Mouse (Mus musculus) T-helper 1 cell (primary cell): ENCODE measurements around the gene Cd209f.
"Not testable (repeated sequence)": the region's sequence is repeated elsewhere in the genome, so short reads cannot be mapped to it uniquely, and the experiment has no call there.

Experiments used
- in situ Hi-C: fragments of 300-600 bp; cut with MboI, MseI; formaldehyde crosslinking; loops from one replicate; pipeline ENCODE4 v1.15.1; 2025; ENCODE audit warnings: high pct_unique_total_duplicates

Cd209f gene

DNA sequence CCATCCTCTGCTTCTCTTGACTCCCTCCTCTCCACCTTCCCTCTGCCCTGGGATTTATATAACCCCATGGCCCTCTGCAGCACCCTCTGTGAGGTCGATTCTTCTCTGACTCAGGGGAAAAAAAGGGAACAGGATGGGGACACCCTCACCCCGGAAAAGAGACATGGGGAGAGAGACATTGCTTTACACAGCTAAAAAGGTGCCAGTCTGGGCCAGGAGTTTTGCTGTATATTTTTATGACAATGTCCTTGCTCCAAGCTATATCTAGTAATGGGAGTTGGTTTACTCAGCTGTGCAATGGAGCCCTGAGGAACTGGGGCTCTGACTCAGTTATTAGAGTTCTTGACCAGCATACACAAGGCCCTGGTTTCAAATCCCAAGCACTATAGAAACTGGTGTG, at the start of gene Cd209f:
TSS of gene Cd209f (minus strand) at position 101 of the 400 bp plus-strand sequence.
- in situ Hi-C loops = not testable (repeated sequence)

DNA sequence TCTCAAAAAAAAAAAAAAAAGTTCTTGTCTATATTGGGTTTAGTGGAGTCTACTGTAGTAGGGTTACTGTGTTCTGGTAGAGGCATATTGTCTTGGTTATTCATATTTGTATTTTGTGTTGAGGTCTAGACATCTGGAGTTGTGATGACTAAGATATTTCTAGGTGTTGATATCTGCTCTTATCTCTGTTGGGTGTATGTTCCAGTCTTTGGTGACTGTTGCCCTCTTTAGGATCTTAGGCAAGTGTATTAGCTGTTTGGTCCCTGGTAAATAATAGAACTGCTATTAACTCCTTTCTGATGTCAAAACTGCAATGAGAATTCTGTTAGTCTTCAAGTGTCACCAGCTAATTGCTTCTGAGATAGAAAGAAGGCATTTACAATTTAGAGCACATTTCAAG, 49.2 kb upstream of the Cd209f start:
- in situ Hi-C loops = no loop called here

DNA sequence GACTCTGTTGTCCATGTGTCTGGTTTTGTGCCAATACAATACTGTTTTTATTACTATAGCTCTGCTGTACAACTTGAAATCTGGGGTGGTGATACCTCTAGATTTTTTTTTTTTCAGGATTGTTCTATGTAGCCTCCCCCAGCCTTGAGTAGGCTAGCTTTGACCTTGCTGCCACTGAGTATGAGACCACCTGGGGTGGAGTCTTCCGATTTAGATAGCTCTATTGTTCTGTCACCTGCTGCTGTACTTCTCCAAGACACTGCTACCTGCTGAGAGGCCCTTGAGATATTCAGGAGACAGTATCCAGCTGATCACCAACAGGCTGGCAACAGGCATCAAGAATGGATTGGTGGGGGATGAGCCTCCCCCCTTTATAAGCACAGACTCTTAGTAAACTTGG, 41.6 kb upstream of the Cd209f start:
- in situ Hi-C loops = no loop called here

DNA sequence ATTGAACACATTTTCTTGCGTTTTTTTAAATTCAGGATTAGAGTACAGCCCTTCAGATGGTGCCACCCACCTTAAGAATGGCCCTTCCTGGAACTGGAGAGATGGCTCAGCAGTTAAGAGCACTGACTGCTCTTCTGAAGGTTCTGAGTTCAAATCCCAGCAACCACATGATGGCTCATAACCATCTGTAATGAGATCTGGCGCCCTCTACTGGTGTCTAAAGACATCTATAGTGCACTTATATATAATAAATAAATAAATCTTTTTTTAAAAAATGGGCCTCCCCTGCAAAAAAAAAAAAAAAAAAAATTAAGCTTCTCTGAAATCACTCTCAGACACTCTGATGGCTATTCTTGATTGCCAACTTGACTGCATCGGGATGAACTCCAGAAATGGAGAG, 36.1 kb upstream of the Cd209f start:
- in situ Hi-C loops = no loop called here

DNA sequence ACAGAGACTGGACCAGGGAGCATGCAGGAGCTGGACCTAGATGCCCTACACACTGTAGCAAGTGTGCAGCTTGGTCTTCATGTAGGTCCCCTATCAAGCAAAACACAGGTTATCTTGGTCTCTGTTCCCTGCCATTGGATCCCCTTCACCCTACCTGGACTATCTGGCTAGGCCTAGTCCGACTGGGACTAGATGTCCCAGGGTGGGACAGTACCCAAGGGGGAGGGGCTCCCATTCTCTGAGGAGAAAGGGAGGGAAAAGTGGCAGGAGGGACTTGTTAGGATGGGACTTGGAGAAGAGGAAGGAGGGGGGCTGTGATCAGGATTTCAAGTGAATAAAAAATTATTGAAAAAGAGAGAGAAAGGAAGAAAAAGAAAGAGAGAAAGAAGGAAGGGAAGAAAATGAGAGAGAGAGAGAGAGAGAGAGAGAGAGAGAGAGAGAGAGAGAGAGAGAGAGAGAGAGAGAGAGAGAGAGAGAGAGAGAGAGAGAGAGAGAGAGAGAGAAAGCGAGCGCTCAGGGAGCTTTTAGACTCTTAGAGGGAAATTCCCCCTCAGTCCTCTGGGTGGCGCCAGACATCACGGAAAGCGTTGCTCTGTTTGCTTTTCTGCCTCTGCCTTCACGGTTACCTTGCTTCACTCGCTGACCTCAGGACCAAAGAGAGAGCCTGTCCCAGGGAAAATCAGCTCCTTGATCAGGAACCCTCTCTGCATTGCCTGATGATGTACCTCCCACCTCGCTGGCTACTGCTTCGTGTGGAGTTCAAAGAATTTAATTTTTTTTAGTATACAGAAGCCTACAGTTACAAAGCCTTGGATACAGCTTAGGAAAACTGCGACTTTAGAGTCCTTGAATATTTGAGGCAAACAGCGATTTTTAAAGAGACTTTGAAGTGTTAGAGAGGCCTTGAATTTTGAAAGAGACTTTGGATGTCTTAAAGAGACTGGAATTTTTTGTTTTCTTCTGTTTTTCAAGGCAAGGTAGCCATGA, 34.3 kb upstream of the Cd209f start:
- in situ Hi-C loops = no loop called here

DNA sequence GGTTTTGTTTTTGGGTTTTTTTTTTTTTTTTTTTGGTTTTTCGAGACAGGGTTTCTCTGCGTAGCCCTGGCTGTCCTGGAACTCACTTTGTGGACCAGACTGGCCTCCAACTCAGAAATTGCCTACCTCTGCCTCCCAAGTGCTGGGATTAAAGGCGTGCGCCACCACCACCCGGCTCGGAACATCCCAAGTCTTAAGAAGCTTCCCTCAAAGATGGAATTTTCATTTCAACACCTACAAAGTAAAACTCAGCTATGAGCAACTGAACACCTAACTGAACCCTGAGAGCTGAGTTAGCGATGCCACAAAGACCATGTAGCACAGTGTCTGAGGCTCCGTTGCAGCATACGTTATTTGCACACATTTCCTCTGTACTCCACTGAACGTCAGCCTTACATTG, 28.2 kb upstream of the Cd209f start, which contains the start of gene Cd209g:
TSS of gene Cd209g (plus strand) at position 301 of the 400 bp plus-strand sequence.
- in situ Hi-C loops = no loop called here

DNA sequence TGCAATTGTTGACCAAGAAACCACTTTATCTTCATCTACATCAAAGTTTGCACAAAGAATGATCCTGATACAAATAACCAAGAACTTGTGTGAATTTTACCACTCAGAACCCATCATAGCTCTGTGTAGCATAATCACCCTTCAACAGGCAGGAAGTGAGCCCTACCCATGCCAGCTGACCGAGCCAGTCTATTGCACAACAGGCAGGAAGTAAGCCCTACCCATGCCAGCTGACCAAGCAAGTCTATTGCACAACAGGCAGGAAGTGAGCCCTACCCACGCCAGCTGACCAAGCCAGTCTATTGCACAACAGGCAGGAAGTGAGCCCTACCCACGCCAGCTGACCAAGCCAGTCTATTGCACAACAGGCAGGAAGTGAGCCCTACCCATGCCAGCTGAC, 17.1 kb downstream of the Cd209f start:
- in situ Hi-C loops = not testable (repeated sequence)

DNA sequence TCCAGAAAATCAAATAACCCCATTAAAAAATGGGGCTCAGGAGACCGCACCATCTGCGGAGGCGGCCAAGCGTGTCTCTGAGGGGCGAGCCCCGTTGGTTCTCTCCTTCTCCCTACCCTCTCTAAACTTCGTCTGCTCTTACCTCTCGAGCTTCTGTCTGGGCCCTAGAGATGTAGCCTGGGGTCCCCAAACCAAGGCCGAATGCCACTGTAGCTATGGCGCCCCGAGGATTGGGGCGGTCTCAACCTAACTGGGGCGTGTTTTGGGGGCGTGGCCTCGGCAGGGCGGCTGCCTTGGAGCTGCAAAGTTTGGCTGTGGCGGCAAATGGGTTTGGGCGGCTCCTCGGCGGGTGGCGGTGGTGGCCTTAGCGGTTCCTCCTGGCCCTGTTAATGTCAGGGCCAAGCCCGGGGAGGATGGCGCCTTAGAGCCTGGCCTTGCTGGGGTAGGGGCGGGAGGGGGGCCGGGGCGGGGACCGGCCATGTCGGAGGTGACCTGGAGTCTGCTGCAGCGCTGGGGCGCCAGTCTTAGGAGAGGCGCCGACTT, 18.4 kb downstream of the Cd209f start:
- in situ Hi-C loops = not testable (repeated sequence)
